Mouse (Mus musculus): Measurements from ENCODE around the gene Shisa8.

Gene Shisa8

DNA sequence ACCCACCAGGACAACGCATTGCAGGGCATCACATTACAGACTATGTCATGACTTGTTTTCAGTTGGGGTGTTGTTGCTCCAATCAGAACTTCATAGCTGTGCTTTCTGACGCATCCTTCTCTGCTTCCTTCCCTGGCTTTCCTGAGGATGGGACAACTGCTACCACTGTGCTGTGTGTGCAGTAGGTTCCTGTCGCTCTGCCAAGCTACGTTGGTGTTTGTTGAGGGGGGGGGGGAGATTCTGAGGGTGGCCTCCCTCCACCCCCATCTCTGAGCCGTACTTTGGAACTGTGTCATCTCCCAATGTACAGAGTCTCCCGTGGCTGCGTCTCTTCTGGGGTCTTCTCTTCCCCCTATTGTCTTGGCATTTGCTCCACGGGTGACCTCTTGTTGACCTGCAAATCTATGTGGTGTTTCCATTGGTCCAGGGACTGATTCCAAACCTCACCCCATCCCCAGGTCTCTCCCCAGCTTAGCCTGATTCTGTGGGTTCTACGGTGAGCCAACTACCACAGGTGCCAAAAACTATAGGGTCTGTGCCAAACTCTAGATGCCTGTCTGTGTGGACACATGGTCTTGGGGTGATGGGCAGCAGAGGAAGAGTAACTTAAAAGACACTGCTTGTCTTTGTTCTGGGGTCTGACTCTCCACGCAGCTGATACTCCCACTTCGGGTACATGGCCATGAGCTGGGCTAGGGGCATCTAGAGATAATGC, 2.9 kb upstream of the Shisa8 start:
- H3K27me3 ChIP-seq (ENCODE audit: control insufficient read depth, insufficient read depth, low read length, poor library complexity, severe bottlenecking), result no peaks in the 10 kb centered on the region
- H3K36me3 ChIP-seq (ENCODE audit: control insufficient read depth, insufficient read depth, low read length, poor library complexity, severe bottlenecking), result no peaks in the 10 kb centered on the region
- no peak for DNase-seq (ENCODE audit: low read depth, low spot score)

DNA sequence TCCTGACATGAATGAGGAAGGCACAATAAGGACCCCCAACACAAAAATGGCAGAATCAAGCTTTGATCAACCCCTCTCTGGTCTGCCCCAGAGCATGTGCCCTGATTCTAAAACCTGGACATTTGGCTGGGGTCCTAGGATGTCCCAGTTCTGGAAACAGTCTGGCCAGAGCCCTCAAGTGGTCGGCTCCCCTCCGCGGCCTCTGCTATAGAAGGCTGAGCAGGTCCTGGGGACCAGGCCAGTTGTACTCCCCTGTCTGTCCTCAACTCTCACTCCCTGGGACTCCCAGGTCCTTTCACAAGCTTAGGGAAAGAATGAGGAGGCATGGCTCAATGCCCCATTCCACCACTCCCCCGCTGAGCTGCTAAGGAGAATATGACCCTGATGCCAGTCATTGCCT, 607 bp upstream of the Shisa8 start:
- no peak for DNase-seq (ENCODE audit: low read depth, low spot score)
- Histone ChIP-seq H3K27me3 (ENCODE audit: control insufficient read depth, insufficient read depth, low read length, poor library complexity, severe bottlenecking) (no peaks in the 10 kb centered on the region), H3K36me3 (ENCODE audit: control insufficient read depth, insufficient read depth, low read length, poor library complexity, severe bottlenecking) (no peaks in the 10 kb centered on the region)

DNA sequence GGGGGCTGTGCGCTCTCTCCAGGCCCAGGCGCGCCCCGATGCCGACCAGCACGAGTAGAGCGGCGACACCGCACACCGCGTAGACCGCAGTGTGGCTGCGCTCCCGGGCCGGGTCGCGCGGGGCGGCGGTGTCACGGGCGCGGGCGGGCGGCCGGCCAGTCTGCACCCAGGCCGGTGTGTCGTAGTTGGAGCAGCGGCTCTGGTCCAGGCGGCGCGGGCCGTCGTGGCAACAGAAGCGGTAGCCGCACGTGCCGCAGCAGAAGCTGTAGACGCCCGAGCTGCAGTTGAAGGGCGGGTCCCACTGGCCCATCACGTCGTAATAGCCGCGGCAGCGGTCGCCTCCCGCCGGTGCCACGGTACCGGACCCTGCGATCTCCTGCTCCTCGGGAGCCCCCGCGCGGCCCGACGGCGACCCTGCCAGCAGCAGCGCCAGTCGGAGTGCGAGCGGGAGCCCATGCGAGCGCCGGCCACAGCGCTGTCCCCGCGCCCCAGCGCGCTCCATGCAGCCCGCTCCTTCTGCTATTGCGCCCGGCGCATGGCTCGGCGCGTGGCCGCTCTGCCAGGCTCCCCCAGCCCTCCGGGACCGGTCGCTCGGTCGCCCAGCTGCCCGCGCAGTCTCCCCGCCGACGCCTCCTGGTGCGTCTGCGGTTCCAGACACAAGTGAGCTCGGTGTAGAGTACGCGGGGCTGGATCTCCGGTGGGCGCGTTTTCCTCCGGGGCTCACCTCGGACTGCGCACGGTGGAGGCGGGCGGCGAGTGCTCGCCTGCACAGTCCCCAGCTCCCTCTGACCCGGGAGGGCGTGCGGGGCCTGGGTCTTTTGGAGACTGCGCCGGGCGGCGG, 484 bp downstream of the Shisa8 start:
- peak; percentile 54 for DNase-seq (ENCODE audit: low read depth, low spot score)
- Histone ChIP-seq H3K27me3 (ENCODE audit: control insufficient read depth, insufficient read depth, low read length, poor library complexity, severe bottlenecking) (no peaks in the 10 kb centered on the region), H3K36me3 (ENCODE audit: control insufficient read depth, insufficient read depth, low read length, poor library complexity, severe bottlenecking) (0 out of 2 replicates have a peak, but pooled peaks cover 5% of the 10 kb centered on the region)

DNA sequence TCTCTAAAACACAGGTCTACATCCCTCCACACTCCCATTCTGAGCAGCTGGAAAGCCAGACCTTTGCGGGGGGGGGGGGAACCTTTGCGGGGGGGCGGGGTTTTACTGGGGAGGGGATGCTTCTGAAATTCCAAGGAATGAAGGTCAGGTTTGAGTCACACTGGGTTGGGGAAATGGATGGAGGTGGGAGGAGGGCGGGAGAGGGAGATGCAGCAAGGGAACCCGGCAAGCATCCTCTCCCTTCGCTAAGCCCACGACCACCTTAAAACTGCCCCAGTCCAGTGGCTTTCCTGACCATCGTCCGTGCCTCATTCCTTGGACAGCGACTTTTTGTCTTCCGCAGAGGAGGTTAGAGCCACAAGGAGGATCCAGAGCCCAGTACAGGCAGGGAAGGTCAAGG, 1.3 kb downstream of the Shisa8 start:
- Histone ChIP-seq H3K36me3 (ENCODE audit: control insufficient read depth, insufficient read depth, low read length, poor library complexity, severe bottlenecking) (peaks cover 9% of the 10 kb centered on the region), H3K27me3 (ENCODE audit: control insufficient read depth, insufficient read depth, low read length, poor library complexity, severe bottlenecking) (no peaks in the 10 kb centered on the region)
- no peak for DNase-seq (ENCODE audit: low read depth, low spot score)

DNA sequence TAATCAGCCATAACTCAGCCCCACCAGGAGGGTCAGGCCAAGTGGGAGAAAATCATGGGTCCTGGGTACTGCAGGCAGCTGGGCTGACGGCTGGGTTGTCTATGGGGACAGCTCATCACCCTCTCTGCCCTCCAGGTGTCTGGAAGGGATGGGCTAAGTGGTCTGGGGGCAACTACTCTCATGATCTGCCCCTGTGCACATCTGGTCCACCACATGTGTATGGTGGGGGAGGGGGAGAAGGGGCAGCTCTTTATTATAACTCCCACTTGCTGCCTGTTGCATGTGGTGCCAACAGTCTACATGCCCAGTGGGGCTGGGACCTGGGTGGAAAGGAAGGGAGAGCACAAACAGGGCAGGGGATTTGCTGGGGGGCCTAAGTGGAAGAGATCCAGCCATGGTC, 1.8 kb downstream of the Shisa8 start:
- H3K36me3 ChIP-seq (ENCODE audit: control insufficient read depth, insufficient read depth, low read length, poor library complexity, severe bottlenecking), result peaks cover 11% of the 10 kb centered on the region
- no peak for DNase-seq (ENCODE audit: low read depth, low spot score)
- H3K27me3 ChIP-seq (ENCODE audit: control insufficient read depth, insufficient read depth, low read length, poor library complexity, severe bottlenecking), result no peaks in the 10 kb centered on the region

DNA sequence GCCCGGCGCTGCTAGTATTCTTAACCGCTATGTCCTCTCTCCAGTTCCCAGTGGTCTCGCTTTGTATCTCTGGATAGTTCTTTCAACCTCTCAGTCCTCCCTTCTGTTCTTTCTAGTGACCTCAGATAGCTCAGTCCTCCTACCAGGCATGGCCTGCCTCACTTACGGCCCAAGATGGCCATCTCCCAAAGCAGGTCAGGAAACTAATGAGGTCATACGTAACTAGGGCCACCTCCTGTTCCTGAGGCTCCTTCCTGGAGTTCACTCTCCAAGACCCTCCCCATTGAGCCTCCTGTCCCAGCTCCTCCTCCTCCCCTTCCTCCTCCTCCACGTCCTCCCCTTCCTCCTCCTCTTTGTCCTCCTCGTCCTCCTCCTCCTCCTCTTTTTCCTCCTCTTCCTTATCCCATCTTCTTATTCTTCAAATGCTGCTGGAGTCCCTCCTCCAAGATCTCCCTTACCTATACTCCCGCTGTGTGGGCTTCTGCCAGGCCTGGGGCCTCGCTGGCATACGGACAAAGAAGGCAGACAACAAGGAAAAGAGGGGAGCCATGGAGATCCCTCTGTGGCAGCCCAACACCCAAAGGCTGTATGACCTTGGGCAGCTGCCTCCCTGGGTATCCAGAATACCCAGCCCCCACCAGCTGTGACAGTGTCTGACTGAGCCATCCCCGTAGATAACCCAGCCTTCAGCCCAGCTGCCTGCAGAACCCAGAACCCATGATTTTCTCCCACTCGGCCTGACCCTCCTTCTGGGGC, 3.1 kb downstream of the Shisa8 start:
- Histone ChIP-seq H3K27me3 (ENCODE audit: control insufficient read depth, insufficient read depth, low read length, poor library complexity, severe bottlenecking) (no peaks in the 10 kb centered on the region), H3K36me3 (ENCODE audit: control insufficient read depth, insufficient read depth, low read length, poor library complexity, severe bottlenecking) (peaks cover 11% of the 10 kb centered on the region)
- no peak for DNase-seq (ENCODE audit: low read depth, low spot score)

DNA sequence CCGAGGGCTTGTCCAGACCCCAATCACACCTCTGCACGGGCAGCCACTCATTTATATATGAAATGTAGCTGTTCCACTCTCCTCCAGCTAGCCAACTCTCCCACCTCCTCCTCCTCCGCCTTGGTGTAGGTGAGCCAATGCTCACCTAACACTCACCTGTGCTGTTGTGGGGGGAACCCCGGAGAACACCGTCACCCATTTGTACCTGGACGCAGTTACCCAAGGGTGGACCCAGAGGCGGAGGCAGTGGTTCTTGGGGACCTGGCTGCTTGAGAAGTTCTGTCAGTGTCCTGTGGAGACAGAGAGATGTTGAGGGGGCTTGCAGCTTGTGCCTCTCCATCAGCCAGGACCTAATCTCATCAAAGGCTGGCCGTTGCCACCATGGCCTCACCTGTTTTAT, 4.3 kb downstream of the Shisa8 start:
- DNase-seq (ENCODE audit: low read depth, low spot score), result no peak
- H3K36me3 ChIP-seq (ENCODE audit: control insufficient read depth, insufficient read depth, low read length, poor library complexity, severe bottlenecking), result peaks cover 11% of the 10 kb centered on the region
- no peaks in the 10 kb centered on the region for H3K27me3 ChIP-seq (ENCODE audit: control insufficient read depth, insufficient read depth, low read length, poor library complexity, severe bottlenecking)

DNA sequence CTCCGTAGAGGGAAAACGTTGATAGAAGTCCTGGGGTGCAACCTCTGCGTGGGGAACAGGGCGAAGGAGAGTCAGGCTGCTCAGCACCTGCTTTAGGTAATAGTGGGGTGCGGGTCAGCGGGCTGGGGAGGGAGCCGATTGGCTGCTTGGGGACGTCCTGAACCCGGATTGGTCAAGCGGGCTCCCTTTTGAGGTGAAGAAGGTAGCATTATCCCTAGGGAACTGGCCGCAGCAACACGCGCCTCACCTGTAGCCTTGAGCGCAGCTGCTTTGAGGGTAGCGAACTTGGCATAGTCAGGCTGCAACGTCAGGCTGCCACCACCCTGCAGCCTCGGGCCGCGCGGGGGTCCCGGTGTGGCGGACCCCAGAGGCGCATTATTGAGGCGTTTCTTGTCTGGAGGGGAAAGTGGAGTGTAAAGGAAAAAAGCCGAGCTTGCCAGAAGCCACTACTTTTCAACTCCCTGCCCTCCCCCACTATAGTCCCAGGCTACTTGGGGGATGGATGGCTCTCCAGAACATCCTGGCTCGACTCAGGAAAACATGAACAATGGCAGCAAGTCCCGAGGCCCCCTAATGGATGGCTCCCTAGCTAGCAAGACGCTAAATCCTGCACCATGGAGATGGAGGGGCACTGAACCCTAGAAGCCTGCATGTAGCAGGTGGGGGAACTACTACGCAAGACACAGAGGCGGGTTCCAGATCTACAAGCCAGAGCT, 5.0 kb downstream of the Shisa8 start:
- no peaks in the 10 kb centered on the region for H3K27me3 ChIP-seq (ENCODE audit: control insufficient read depth, insufficient read depth, low read length, poor library complexity, severe bottlenecking)
- peaks cover 11% of the 10 kb centered on the region for H3K36me3 ChIP-seq (ENCODE audit: control insufficient read depth, insufficient read depth, low read length, poor library complexity, severe bottlenecking)
- DNase-seq (ENCODE audit: low read depth, low spot score), result no peak

DNA sequence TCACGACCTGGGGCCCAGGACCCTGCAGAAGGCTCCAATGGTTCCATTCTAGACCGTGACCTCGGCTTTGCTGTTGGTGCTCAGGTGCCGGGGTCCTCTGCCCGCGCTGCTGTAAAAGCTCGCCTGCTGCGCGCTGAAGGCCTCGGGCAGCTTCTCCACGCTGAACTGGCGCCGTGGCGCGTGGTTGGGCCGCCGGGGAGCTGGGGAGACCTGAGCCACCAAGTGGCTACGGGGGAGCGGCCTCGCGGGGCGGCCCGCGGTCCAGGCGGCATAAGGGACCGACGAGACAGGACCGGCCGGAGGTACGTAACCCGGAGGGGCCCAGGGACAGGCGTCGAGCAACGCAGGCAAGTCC, 5.5 kb downstream of the Shisa8 start:
- H3K36me3 ChIP-seq (ENCODE audit: control insufficient read depth, insufficient read depth, low read length, poor library complexity, severe bottlenecking), result peaks cover 13% of the 10 kb centered on the region
- H3K27me3 ChIP-seq (ENCODE audit: control insufficient read depth, insufficient read depth, low read length, poor library complexity, severe bottlenecking), result no peaks in the 10 kb centered on the region
- DNase-seq (ENCODE audit: low read depth, low spot score), result no peak

DNA sequence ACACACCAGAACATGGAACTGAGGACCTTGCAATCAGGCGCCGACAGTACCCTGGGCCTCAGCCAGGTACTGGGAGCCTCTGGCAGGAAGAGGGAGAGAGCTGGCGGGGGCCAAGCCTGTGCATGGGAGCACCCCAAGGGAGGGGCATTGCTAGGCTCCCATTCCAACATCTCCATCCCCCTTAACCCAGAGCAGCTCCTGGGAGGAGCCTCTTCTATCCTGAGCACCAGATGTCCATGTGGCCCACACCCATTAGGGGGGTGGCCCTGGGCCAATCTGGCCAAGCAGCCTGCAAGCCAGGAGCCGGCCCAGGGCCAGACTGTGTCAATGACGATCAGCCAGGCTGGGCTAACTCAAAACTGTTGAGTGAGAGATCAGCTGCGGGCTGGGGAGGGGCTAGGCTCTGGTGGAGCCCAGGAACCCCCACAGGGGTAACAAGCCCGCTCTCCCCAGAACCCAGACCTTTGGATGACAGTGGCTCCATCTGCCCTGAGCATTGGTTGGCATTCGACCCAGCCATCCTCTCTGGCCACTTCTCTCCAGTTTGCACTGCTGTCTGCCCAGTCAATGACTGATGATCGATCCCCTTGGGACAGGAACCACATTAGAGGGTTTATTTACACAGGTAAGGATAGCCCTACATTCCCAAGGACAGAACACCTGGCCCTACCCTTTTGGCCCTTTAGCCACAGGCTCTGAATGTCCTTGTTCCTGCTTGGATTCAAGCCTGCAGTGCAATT, 6.1 kb downstream of the Shisa8 start:
- DNase-seq (ENCODE audit: low read depth, low spot score), result no peak
- H3K36me3 ChIP-seq (ENCODE audit: control insufficient read depth, insufficient read depth, low read length, poor library complexity, severe bottlenecking), result peaks cover 15% of the 10 kb centered on the region
- H3K27me3 ChIP-seq (ENCODE audit: control insufficient read depth, insufficient read depth, low read length, poor library complexity, severe bottlenecking), result no peaks in the 10 kb centered on the region

DNA sequence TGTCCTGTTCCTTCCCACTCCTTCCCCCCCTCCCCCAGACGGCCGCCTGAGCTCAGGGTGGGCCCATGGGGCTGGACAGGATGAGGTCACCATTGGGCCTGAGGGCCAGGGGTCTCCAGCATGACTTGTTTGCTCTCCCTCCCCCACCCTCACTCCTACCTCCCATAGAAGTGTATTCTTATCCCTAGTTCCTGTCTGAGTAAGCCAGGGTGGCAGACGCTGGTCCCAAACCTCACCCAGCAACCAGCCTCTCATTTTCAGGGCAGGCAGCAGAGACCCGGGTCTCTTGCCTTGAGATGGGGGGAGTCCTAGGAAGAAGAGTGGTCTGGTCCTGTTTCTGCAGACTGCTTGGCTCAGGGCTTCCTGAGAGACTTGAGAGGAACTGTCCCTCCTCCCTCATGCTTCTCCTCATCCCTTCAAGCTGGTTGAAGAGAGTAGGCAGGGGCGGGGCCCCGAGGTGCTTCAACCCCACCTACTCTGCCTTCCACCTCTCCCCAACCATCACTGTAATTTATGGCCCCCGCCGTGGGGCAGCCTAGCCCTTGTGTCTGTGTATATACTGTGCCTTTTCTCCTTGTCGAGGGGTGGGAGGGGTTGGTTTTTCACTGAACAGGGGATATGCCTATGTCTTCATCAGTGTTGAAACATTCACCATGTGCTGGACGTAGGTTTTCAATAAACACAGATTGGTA, 7.8 kb downstream of the Shisa8 start:
- H3K27me3 ChIP-seq (ENCODE audit: control insufficient read depth, insufficient read depth, low read length, poor library complexity, severe bottlenecking), result no peaks in the 10 kb centered on the region
- no peak for DNase-seq (ENCODE audit: low read depth, low spot score)
- H3K36me3 ChIP-seq (ENCODE audit: control insufficient read depth, insufficient read depth, low read length, poor library complexity, severe bottlenecking), result peaks cover 21% of the 10 kb centered on the region

DNA sequence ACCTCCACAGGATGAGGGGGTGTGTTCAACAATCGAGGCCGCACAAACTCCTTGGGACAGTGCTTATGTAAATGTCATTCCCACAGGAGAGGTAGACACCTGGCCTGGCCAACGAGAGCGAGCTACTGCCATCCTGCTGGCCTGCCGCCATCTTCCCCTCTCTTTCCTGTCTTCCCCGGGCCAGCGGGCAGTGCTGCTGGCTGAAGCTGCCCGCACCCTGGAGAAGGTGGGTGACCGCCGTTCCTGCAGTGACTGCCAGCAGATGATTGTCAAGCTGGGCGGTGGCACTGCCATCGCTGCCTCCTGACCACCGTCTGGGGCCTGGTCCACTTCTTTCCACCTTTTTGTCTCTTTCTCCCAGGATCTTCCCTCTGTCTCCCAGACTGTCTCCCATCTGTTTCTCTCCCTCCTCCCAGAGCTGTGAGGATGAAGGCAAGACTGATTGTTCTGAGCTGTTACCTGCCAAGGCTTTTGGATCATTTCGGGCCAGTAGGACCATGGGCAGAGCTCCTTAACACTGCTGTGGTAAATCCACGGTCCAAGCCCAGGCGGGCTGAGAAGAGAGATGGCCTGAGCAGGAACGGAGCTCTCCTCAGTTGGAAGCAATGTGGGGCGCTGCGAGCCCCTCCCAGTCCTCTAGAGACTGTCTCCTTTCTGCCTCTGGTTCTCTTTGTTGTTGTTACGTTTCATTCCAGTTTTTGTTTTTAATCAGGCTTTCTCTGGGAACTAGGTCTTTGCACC, 8.8 kb downstream of the Shisa8 start:
- DNase-seq (ENCODE audit: low read depth, low spot score), result no peak
- H3K36me3 ChIP-seq (ENCODE audit: control insufficient read depth, insufficient read depth, low read length, poor library complexity, severe bottlenecking), result peaks cover 25% of the 10 kb centered on the region
- no peaks in the 10 kb centered on the region for H3K27me3 ChIP-seq (ENCODE audit: control insufficient read depth, insufficient read depth, low read length, poor library complexity, severe bottlenecking)

DNA sequence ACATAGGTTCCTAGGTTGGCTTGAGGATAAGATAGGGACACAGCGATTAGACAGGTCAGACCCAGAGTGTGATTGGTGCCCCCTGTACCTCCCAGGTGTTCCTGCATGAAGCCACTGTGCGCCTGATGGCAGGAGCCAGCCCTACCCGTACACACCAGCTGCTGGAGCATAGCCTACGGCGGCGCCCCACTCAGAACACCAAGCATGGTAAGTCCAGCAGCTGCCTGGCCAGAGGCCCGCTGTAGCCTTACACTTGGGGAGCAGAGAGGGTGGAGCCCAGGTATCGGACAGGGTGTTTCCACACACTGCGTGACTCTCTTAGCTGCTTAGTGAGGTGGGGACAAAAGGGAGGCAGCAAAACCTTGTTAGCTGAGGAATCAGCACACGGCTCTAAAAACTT, 9.5 kb downstream of the Shisa8 start:
- H3K36me3 ChIP-seq (ENCODE audit: control insufficient read depth, insufficient read depth, low read length, poor library complexity, severe bottlenecking), result peaks cover 25% of the 10 kb centered on the region
- no peaks in the 10 kb centered on the region for H3K27me3 ChIP-seq (ENCODE audit: control insufficient read depth, insufficient read depth, low read length, poor library complexity, severe bottlenecking)
- no peak for DNase-seq (ENCODE audit: low read depth, low spot score)
